ENCODE assay signal across 9 mouse cellular contexts in genomic region chr13:107879535-107879934, GRCm38 (mm10).
DNase-seq lines count a peak whose midpoint lies in the region; ATAC-seq and TF ChIP-seq lines count a peak whose summit lies in the region.
"Had no signal": no experiment of that assay in that cellular context is flagged by ENCODE, and none has a peak within 500 bp of the region (broad histone marks: within the 10 kb centered on the region; RNA-seq: fewer than 3 reads in every experiment).

No protein-coding gene starts in this region.

- no peak overlapping the region for H3K4me3 ChIP-seq in lung, adult 2 months (replicated peaks; ENCODE audit: extremely low read depth, low read depth, low read length)
- H3K4me3 ChIP-seq: embryonic facial prominence, embryonic 15.5 days had no signal

- no peak for TF ChIP-seq CTCF in lung, adult 2 months (IDR thresholded peaks at IDR 0.05; ENCODE audit: insufficient read depth, low read length)

- intact Hi-C loops in heart, postnatal 14 days (cut with DNase I) = loop anchor here (5.0 kb wide), 1 partner anchor 37 kb away; no protein-coding TSS in a partner anchor

- DNase-seq in lung, adult 18-20 months = peak; percentile 59 to 64
- DNase-seq in lung, adult 2 months = no peak
- peak; percentile 78 to 82 for DNase-seq in heart, postnatal 14 days
- DNase-seq in lung, postnatal 10 days = peak; percentile 86
- no peak for DNase-seq in yolk sac, embryonic 10.5 days (ENCODE audit: low spot score)
- no peak for DNase-seq in urinary bladder, adult 18-20 months (ENCODE audit: low spot score in 2 of 2)

- peaks cover 10% of the 10 kb centered on the region for H3K4me1 ChIP-seq in lung, adult 2 months (ENCODE audit: control insufficient read depth, insufficient read depth, low read length)

- peak; percentile 54; the same call in 1 of the 2 replicates for ATAC-seq in common myeloid progenitor, adult 5-6 weeks (replicated peaks; ENCODE audit: low read depth, poor library complexity, severe bottlenecking)
- ATAC-seq in monocyte, adult 5-6 weeks (replicated peaks; ENCODE audit: insufficient number of reproducible peaks, low FRiP score, low TSS enrichment, poor library complexity, severe bottlenecking) = no peak

- 27% methylated on average over 7 of the region's 8 CpGs for WGBS in lung, adult 2 months

- TF ChIP-seq POLR2A in lung, adult 2 months (IDR thresholded peaks at IDR 0.05; ENCODE audit: borderline replicate concordance, extremely low read depth, low read depth, low read length) = no peak

Comparison
In these comparisons a context has a peak if more than half of its experiments do, and no peak if none do; other contexts are left out.
1. DNase-seq: peak in lung, adult 18-20 months (2 of 2), heart, postnatal 14 days (2 of 2) and lung, postnatal 10 days (single experiment); none in lung, adult 2 months (single experiment), yolk sac, embryonic 10.5 days (single experiment) and urinary bladder, adult 18-20 months (0 of 2).